Mouse (Mus musculus): ENCODE data around the gene Il2rb.

DNA sequence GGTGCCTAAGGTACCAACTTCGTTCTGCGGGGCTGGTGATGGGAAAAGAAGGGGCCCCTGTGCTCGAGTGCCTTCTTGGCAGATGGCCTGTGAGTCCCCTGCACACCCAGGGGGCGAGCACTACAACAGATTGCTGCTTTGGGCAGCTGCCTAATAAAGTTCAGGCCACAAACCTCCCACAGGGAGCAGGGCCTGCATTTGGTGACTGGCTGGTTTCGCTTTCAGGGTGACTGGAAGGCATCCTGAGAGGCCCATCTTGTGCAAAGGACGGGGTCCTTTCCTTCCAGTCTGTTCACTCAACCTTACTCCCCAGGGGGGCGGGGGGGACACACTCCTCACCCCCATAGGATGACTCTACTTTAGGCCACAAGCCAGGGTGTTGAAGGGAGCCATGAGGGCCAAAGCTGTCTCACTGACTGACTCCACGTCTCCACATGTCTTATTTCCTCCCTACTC, 15.1 kb upstream of the Il2rb start:
- TF ChIP-seq EP300 (IDR thresholded peaks at IDR 0.05) (no peak), CTCF (IDR thresholded peaks at IDR 0.05) (no peak)
